Mouse (Mus musculus): ENCODE data around the gene Ccdc162. TPM values are rescaled to one million over a fixed set of nuclear protein-coding genes. Genes with fewer than 3 reads are reported as not detected.

Ccdc162 gene
- polyA plus RNA-seq, 1 experiment from 2014 or later: 0.51 TPM

DNA sequence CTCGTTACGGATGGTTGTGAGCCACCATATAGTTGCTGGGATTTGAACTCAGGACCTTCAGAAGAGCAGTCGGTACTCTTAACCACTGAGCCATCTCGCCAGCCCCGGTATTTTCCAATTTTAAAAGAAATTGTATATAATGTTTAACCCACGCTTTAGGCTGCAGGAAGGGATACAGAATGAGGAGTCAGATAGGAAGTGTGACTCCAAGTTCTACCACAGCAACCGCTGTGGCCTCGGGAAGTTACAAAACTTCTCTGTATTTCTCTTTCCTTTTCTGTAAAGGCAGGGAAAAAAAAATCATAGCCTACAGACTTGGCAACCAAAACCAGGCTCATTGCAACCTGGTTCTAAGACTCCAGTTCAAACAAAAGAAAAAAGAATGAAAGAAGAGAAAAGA is 122.0 kb downstream of the Ccdc162 start:
- Histone ChIP-seq H3K27me3 (ENCODE audit: control insufficient read depth, insufficient read depth, low read length) (no peaks in the 10 kb centered on the region), H3K9ac (replicated peaks; ENCODE audit: low read depth, low read length) (no peak overlapping the region), H3K4me2 (replicated peaks; ENCODE audit: low read depth, low read length) (no peak overlapping the region), H3K9me3 (ENCODE audit: control insufficient read depth, low read depth, low read length) (no peaks in the 10 kb centered on the region), H3K36me3 (ENCODE audit: control insufficient read depth, insufficient read depth, low read length) (no peaks in the 10 kb centered on the region), H3K4me3 (ENCODE audit: low read depth, low read length) (no peak overlapping the region), H3K27ac (ENCODE audit: low read length) (no peak overlapping the region; the same call in 1 of the 2 replicates), H3K4me1 (ENCODE audit: control insufficient read depth, insufficient read depth, low read length) (0 out of 2 replicates have a peak, but pooled peaks cover 2% of the 10 kb centered on the region)
- no peak for ATAC-seq (ENCODE audit: insufficient number of reproducible peaks, insufficient read depth, low FRiP score, low read depth)
- 89% methylated on average over 8 of the region's 8 CpGs for WGBS

DNA sequence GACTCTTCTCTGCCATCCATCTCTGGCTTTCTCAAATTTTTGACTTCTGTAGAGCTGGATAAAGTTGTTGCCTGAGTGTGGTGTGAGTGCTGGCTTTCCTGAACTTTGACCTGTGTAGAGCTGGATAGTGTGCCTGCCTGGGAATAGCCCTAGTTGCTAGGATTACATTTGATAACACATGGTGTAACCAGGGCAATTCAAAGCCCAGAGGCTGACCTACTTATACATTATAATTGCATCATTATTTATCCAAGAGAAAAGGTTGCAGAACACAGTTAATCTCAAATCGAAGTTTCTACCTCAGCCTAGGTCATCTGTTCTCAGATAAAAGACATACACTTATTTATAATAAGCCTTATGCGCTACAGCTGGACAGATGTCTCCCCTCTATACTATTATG is 127.8 kb downstream of the Ccdc162 start:
- H3K27me3 ChIP-seq (ENCODE audit: control insufficient read depth, insufficient read depth, low read length): no peaks in the 10 kb centered on the region
- no peaks in the 10 kb centered on the region for H3K36me3 ChIP-seq (ENCODE audit: control insufficient read depth, insufficient read depth, low read length)
- H3K4me2 ChIP-seq (replicated peaks; ENCODE audit: low read depth, low read length): no peak overlapping the region
- no peak overlapping the region for H3K9ac ChIP-seq (replicated peaks; ENCODE audit: low read depth, low read length)
- no peak overlapping the region for H3K27ac ChIP-seq (ENCODE audit: low read length)
- ATAC-seq (ENCODE audit: insufficient number of reproducible peaks, insufficient read depth, low FRiP score, low read depth): no peak
- WGBS: 79% methylated on average over 2 of the region's 2 CpGs
- H3K9me3 ChIP-seq (ENCODE audit: control insufficient read depth, low read depth, low read length): no peaks in the 10 kb centered on the region
- H3K4me1 ChIP-seq (ENCODE audit: control insufficient read depth, insufficient read depth, low read length): no peaks in the 10 kb centered on the region
- H3K4me3 ChIP-seq (ENCODE audit: low read depth, low read length): no peak overlapping the region

DNA sequence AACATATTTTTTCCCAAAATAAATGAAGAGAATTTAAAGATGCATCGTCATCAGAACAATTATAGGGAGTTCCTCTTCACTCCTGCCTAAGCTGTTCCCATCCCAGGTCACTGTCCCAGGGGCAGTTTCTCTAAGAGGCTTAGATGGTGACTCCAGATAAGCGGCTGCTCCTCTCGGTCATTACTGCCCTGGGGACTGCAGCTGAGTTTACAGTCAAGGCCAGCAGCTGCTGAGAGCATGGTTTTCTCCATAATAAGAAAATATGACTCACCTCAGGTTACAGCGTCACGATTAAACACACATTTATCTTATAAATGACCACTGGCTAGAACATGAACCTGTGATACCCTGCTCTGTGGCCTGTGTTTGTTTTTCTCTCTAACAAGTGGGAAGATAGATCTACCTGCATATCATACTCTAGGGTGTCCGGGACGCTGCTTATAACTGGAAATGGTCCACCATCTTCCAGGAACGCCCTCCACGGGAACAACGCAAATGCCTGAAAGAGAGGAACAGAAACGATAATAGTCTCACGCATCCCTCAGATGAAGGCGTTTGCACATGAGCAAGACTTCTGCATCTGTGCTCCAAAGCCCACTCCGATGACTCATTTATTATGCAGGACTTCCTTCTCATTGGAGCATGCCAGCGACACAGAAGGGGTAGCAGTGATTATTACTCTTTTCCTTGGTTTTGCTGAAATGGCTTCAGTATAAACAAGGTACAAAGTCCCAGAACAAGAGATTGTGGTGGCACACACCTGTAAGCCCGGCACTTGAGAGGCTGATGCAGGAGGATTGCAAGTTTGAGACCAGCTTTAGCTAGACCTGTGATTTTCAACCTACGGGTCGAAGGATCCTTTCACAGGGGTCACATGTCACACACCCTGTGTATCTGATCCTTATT is 129.2 kb downstream of the Ccdc162 start:
- H3K4me3 ChIP-seq (ENCODE audit: low read depth, low read length): no peak overlapping the region
- ATAC-seq (ENCODE audit: insufficient number of reproducible peaks, insufficient read depth, low FRiP score, low read depth): 0 out of 2 replicates have a peak, but pooled peaks have one; percentile 14
- no peaks in the 10 kb centered on the region for H3K36me3 ChIP-seq (ENCODE audit: control insufficient read depth, insufficient read depth, low read length)
- no peak overlapping the region for H3K4me2 ChIP-seq (replicated peaks; ENCODE audit: low read depth, low read length)
- 0 out of 2 replicates have a peak, but pooled peaks cover 8% of the 10 kb centered on the region for H3K4me1 ChIP-seq (ENCODE audit: control insufficient read depth, insufficient read depth, low read length)
- H3K9me3 ChIP-seq (ENCODE audit: control insufficient read depth, low read depth, low read length): no peaks in the 10 kb centered on the region
- H3K27ac ChIP-seq (ENCODE audit: low read length): no peak overlapping the region
- no peak overlapping the region for H3K9ac ChIP-seq (replicated peaks; ENCODE audit: low read depth, low read length)
- 72% methylated on average over 18 of the region's 18 CpGs for WGBS
- H3K27me3 ChIP-seq (ENCODE audit: control insufficient read depth, insufficient read depth, low read length): no peaks in the 10 kb centered on the region

DNA sequence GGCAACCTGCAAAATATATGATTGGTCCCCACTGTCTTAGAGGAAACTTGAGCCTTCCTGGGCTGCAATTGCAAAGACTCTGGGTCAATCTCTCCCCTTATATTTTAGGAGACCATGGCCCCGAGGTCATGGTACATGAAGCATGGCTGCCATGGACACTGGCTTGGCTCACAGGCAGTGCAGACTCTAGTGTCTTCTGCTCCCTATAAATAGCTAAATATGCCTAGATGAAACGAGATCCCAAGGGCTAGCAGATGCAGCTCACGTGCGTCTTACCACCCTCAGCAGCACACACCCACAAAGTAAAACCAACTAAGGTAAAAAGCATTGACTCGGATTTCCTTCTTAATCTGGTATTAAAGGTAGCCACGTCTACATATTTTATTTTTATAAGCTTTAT is 133.1 kb downstream of the Ccdc162 start:
- H3K27ac ChIP-seq (ENCODE audit: low read length): no peak overlapping the region
- 0 out of 2 replicates have a peak, but pooled peaks cover 8% of the 10 kb centered on the region for H3K4me1 ChIP-seq (ENCODE audit: control insufficient read depth, insufficient read depth, low read length)
- H3K9ac ChIP-seq (replicated peaks; ENCODE audit: low read depth, low read length): no peak overlapping the region
- no peaks in the 10 kb centered on the region for H3K9me3 ChIP-seq (ENCODE audit: control insufficient read depth, low read depth, low read length)
- 61% methylated on average over 6 of the region's 6 CpGs for WGBS
- ATAC-seq (ENCODE audit: insufficient number of reproducible peaks, insufficient read depth, low FRiP score, low read depth): no peak
- no peak overlapping the region for H3K4me2 ChIP-seq (replicated peaks; ENCODE audit: low read depth, low read length)
- H3K27me3 ChIP-seq (ENCODE audit: control insufficient read depth, insufficient read depth, low read length): no peaks in the 10 kb centered on the region
- no peak overlapping the region for H3K4me3 ChIP-seq (ENCODE audit: low read depth, low read length)
- H3K36me3 ChIP-seq (ENCODE audit: control insufficient read depth, insufficient read depth, low read length): no peaks in the 10 kb centered on the region

DNA sequence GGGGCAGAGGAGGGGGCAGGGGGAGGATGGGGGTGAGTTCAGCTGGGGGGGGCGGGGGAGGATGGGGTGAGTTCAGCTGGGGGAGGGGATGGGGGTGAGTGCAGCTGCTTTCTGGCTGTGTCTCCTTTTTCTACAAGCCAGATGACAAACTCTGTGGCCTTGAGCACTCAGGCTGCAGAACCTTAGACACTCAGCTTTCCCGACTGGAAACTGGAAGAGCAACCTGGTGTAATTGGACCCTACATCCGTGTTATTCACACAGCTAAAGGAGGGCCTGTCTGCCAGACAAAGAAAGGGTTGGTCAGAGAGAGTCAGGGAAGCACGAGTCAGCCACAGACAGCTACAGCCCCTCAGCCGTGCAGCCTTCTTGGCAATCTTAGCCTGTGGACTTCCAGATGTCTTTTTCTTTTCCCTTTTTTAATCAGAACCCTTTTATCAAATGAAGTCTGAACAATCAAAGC is 133.5 kb downstream of the Ccdc162 start:
- Histone ChIP-seq H3K4me2 (replicated peaks; ENCODE audit: low read depth, low read length) (no peak overlapping the region), H3K27ac (ENCODE audit: low read length) (no peak overlapping the region), H3K9ac (replicated peaks; ENCODE audit: low read depth, low read length) (no peak overlapping the region), H3K4me1 (ENCODE audit: control insufficient read depth, insufficient read depth, low read length) (0 out of 2 replicates have a peak, but pooled peaks cover 8% of the 10 kb centered on the region), H3K36me3 (ENCODE audit: control insufficient read depth, insufficient read depth, low read length) (no peaks in the 10 kb centered on the region), H3K9me3 (ENCODE audit: control insufficient read depth, low read depth, low read length) (no peaks in the 10 kb centered on the region), H3K4me3 (ENCODE audit: low read depth, low read length) (no peak overlapping the region), H3K27me3 (ENCODE audit: control insufficient read depth, insufficient read depth, low read length) (no peaks in the 10 kb centered on the region)
- 0 out of 2 replicates have a peak, but pooled peaks have one; percentile 37 for ATAC-seq (ENCODE audit: insufficient number of reproducible peaks, insufficient read depth, low FRiP score, low read depth)
- 5% methylated on average over 4 of the region's 5 CpGs for WGBS

DNA sequence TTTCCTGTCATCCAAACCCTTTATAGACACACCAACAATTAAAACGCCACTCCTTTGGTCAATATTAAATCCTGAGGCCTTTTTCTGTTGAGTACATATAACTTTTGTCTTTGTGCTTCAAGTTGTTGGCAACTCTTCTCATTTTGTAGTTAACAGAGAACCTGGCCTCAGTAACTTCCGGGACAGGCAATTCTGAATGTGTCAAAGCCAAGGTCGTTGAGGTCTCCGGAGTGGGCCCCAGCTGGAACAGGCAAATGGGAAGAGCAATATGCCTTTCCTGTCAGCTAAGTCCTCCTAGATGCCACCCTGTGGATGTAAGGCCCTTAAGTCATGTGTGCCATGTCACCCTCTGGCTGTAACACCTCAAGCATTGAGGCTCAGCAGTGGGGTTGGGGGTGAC is 136.0 kb downstream of the Ccdc162 start:
- WGBS: 58% methylated on average over 4 of the region's 4 CpGs

DNA sequence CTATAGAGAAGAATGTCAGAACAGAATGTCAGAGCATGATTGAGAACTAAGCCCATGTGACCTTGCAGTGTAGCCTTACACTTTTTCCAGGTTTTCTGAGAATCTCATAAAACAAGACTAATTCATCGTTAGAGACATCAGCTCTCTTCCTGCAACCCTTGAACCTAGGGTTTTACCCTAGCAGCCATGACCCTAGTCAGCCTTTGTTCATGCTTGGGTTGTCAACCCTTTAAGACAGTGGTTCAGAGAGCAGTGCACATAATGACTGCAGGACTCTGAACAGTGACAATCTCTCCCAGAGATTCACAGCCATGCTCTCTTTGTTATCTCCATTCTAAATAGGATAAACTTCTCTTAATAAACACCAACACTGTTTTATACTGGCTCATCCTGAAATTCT is 137.9 kb downstream of the Ccdc162 start:
- Histone ChIP-seq H3K9ac (replicated peaks; ENCODE audit: low read depth, low read length) (no peak overlapping the region), H3K27me3 (ENCODE audit: control insufficient read depth, insufficient read depth, low read length) (no peaks in the 10 kb centered on the region), H3K4me3 (ENCODE audit: low read depth, low read length) (no peak overlapping the region), H3K9me3 (ENCODE audit: control insufficient read depth, low read depth, low read length) (no peaks in the 10 kb centered on the region), H3K4me1 (ENCODE audit: control insufficient read depth, insufficient read depth, low read length) (0 out of 2 replicates have a peak, but pooled peaks cover 8% of the 10 kb centered on the region), H3K4me2 (replicated peaks; ENCODE audit: low read depth, low read length) (no peak overlapping the region), H3K27ac (ENCODE audit: low read length) (no peak overlapping the region), H3K36me3 (ENCODE audit: control insufficient read depth, insufficient read depth, low read length) (no peaks in the 10 kb centered on the region)
- no peak for ATAC-seq (ENCODE audit: insufficient number of reproducible peaks, insufficient read depth, low FRiP score, low read depth)
- 61% methylated on average over 1 of the region's 1 CpGs for WGBS

More for the DNA sequence above, 136.0 kb downstream of the Ccdc162 start:
- no peak for ATAC-seq (ENCODE audit: insufficient number of reproducible peaks, insufficient read depth, low FRiP score, low read depth)
- no peak overlapping the region for H3K27ac ChIP-seq (ENCODE audit: low read length)
- no peak overlapping the region for H3K4me3 ChIP-seq (ENCODE audit: low read depth, low read length)
- no peaks in the 10 kb centered on the region for H3K27me3 ChIP-seq (ENCODE audit: control insufficient read depth, insufficient read depth, low read length)
- H3K9me3 ChIP-seq (ENCODE audit: control insufficient read depth, low read depth, low read length): no peaks in the 10 kb centered on the region
- H3K4me1 ChIP-seq (ENCODE audit: control insufficient read depth, insufficient read depth, low read length): 0 out of 2 replicates have a peak, but pooled peaks cover 8% of the 10 kb centered on the region
- H3K36me3 ChIP-seq (ENCODE audit: control insufficient read depth, insufficient read depth, low read length): no peaks in the 10 kb centered on the region
- no peak overlapping the region for H3K4me2 ChIP-seq (replicated peaks; ENCODE audit: low read depth, low read length)
- H3K9ac ChIP-seq (replicated peaks; ENCODE audit: low read depth, low read length): no peak overlapping the region

DNA sequence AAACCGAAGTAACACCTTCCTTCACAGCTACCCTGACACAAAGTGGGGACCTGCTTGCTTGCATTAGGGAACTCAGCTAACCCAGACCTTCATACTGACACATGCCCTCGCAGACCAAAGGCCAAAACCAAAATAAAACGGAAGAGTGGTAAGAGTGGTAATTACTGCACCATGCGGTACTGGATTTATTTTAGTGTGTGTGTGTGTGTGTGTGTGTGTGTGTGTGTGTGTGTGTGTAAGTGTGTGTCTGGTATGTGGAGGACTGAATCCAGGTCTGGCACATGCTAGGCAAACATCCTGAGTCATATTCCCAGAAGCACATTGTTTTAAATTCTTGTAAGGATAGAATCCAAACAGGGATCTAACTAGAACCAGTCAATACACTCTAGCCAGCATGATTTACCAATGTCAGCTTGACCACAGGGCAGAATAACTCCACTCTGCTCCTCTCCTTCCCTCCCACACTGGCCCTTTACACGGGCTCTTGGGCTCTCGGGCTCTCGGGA is 140.1 kb downstream of the Ccdc162 start:
- no peak for ATAC-seq (ENCODE audit: insufficient number of reproducible peaks, insufficient read depth, low FRiP score, low read depth)
- no peaks in the 10 kb centered on the region for H3K27me3 ChIP-seq (ENCODE audit: control insufficient read depth, insufficient read depth, low read length)
- no peak overlapping the region for H3K9ac ChIP-seq (replicated peaks; ENCODE audit: low read depth, low read length)
- H3K9me3 ChIP-seq (ENCODE audit: control insufficient read depth, low read depth, low read length): no peaks in the 10 kb centered on the region
- H3K4me3 ChIP-seq (ENCODE audit: low read depth, low read length): no peak overlapping the region
- no peaks in the 10 kb centered on the region for H3K36me3 ChIP-seq (ENCODE audit: control insufficient read depth, insufficient read depth, low read length)
- H3K4me2 ChIP-seq (replicated peaks; ENCODE audit: low read depth, low read length): no peak overlapping the region
- no peak overlapping the region for H3K27ac ChIP-seq (ENCODE audit: low read length)
- WGBS: 83% methylated on average over 7 of the region's 7 CpGs
- peaks cover 6% of the 10 kb centered on the region; the same call in 1 of the 2 replicates for H3K4me1 ChIP-seq (ENCODE audit: control insufficient read depth, insufficient read depth, low read length)
